Mouse (Mus musculus): ENCODE data around the gene Serpina9. TPM values are rescaled to one million over a fixed set of nuclear protein-coding genes. Genes with fewer than 3 reads are reported as not detected.

Serpina9 gene
- not detected in 2 replicates for polyA plus RNA-seq (2016; fragmentation: Nextera tagmentation; extraction: Ambion mirVana)

- Histone ChIP-seq H3K27ac (replicated peaks) (no peak within 1 kb of the TSS), H3K4me1 (no peaks in the 10 kb centered on the region), H3K27me3 (replicated peaks; ENCODE audit: low read depth, poor library complexity, severe bottlenecking) (no peaks in the 10 kb centered on the region), H3K9me3 (no peaks in the 10 kb centered on the region), H3K4me3 (no peak within 1 kb of the TSS), H3K36me3 (replicated peaks) (no peaks in the 10 kb centered on the region)
- 90% methylated on average over 6 of the region's 6 CpGs for WGBS
- no peak for DNase-seq (ENCODE audit: low spot score)
Observed at GRCm38 (mm10) chr12:104013620-104014019, at the start of gene Serpina9. Gene Serpina9, minus strand, starts transcription at chr12:104013755.

- 54% methylated on average over 2 of the region's 2 CpGs for WGBS
- Histone ChIP-seq H3K27me3 (replicated peaks; ENCODE audit: low read depth, poor library complexity, severe bottlenecking) (no peaks in the 10 kb centered on the region), H3K9me3 (no peaks in the 10 kb centered on the region), H3K4me1 (no peaks in the 10 kb centered on the region; the same call in 1 of the 2 replicates), H3K27ac (replicated peaks) (no peak overlapping the region), H3K36me3 (replicated peaks) (no peaks in the 10 kb centered on the region), H3K4me3 (no peak overlapping the region)
- no peak for DNase-seq (ENCODE audit: low spot score)
Observed at GRCm38 (mm10) chr12:104061862-104062261, 48.3 kb upstream of the Serpina9 start.

- WGBS = 83% methylated on average over 6 of the region's 6 CpGs
- DNase-seq (ENCODE audit: low spot score) = no peak
- Histone ChIP-seq H3K4me3 (no peak overlapping the region), H3K27ac (replicated peaks) (no peak overlapping the region), H3K27me3 (replicated peaks; ENCODE audit: low read depth, poor library complexity, severe bottlenecking) (no peaks in the 10 kb centered on the region), H3K9me3 (no peaks in the 10 kb centered on the region), H3K36me3 (replicated peaks) (no peaks in the 10 kb centered on the region), H3K4me1 (no peaks in the 10 kb centered on the region)
Observed at GRCm38 (mm10) chr12:104060126-104060525, 46.6 kb upstream of the Serpina9 start.

GRCm38 (mm10) chr12:104057531-104057930 lies 44.0 kb upstream of the Serpina9 start:
- no peaks in the 10 kb centered on the region for H3K27me3 ChIP-seq (replicated peaks; ENCODE audit: low read depth, poor library complexity, severe bottlenecking)
- 85% methylated on average over 7 of the region's 7 CpGs for WGBS
- no peak for DNase-seq (ENCODE audit: low spot score)
- H3K27ac ChIP-seq (replicated peaks) = no peak overlapping the region
- no peaks in the 10 kb centered on the region for H3K36me3 ChIP-seq (replicated peaks)
- no peak overlapping the region for H3K4me3 ChIP-seq
- H3K9me3 ChIP-seq = no peaks in the 10 kb centered on the region
- no peaks in the 10 kb centered on the region for H3K4me1 ChIP-seq

- Histone ChIP-seq H3K27me3 (replicated peaks; ENCODE audit: low read depth, poor library complexity, severe bottlenecking) (no peaks in the 10 kb centered on the region), H3K9me3 (no peaks in the 10 kb centered on the region), H3K4me1 (no peaks in the 10 kb centered on the region), H3K36me3 (replicated peaks) (no peaks in the 10 kb centered on the region), H3K4me3 (no peak overlapping the region), H3K27ac (replicated peaks) (no peak overlapping the region)
- no peak for DNase-seq (ENCODE audit: low spot score)
- 71% methylated on average over 4 of the region's 4 CpGs for WGBS
Observed at GRCm38 (mm10) chr12:104057050-104057449, 43.5 kb upstream of the Serpina9 start.

- Histone ChIP-seq H3K4me3 (no peak overlapping the region), H3K4me1 (no peaks in the 10 kb centered on the region), H3K27ac (replicated peaks) (no peak overlapping the region), H3K27me3 (replicated peaks; ENCODE audit: low read depth, poor library complexity, severe bottlenecking) (no peaks in the 10 kb centered on the region), H3K9me3 (no peaks in the 10 kb centered on the region), H3K36me3 (replicated peaks) (no peaks in the 10 kb centered on the region)
- 81% methylated on average over 8 of the region's 8 CpGs for WGBS
- no peak for DNase-seq (ENCODE audit: low spot score)
Observed at GRCm38 (mm10) chr12:104055755-104056154, 42.2 kb upstream of the Serpina9 start.

- H3K4me3 ChIP-seq = no peak overlapping the region
- 62% methylated on average over 1 of the region's 1 CpGs for WGBS
- no peak overlapping the region for H3K27ac ChIP-seq (replicated peaks)
- no peaks in the 10 kb centered on the region for H3K4me1 ChIP-seq
- H3K27me3 ChIP-seq (replicated peaks; ENCODE audit: low read depth, poor library complexity, severe bottlenecking) = no peaks in the 10 kb centered on the region
- DNase-seq (ENCODE audit: low spot score) = no peak
- H3K36me3 ChIP-seq (replicated peaks) = no peaks in the 10 kb centered on the region
- no peaks in the 10 kb centered on the region for H3K9me3 ChIP-seq
Observed at GRCm38 (mm10) chr12:104053995-104054394, 40.4 kb upstream of the Serpina9 start.

GRCm38 (mm10) chr12:104045713-104046112 lies 32.2 kb upstream of the Serpina9 start:
- H3K4me3 ChIP-seq = no peak overlapping the region
- no peaks in the 10 kb centered on the region for H3K4me1 ChIP-seq
- H3K27ac ChIP-seq (replicated peaks) = no peak overlapping the region
- no peaks in the 10 kb centered on the region for H3K36me3 ChIP-seq (replicated peaks)
- no peak for DNase-seq (ENCODE audit: low spot score)
- H3K27me3 ChIP-seq (replicated peaks; ENCODE audit: low read depth, poor library complexity, severe bottlenecking) = no peaks in the 10 kb centered on the region
- no peaks in the 10 kb centered on the region for H3K9me3 ChIP-seq
- WGBS = 85% methylated on average over 8 of the region's 8 CpGs

- no peaks in the 10 kb centered on the region for H3K36me3 ChIP-seq (replicated peaks)
- no peak for DNase-seq (ENCODE audit: low spot score)
- H3K27me3 ChIP-seq (replicated peaks; ENCODE audit: low read depth, poor library complexity, severe bottlenecking) = no peaks in the 10 kb centered on the region
- no peaks in the 10 kb centered on the region for H3K4me1 ChIP-seq
- WGBS = 90% methylated on average over 7 of the region's 7 CpGs
- no peaks in the 10 kb centered on the region for H3K9me3 ChIP-seq
- no peak within 1 kb of the TSS for H3K4me3 ChIP-seq
- H3K27ac ChIP-seq (replicated peaks) = no peak within 1 kb of the TSS
Observed at GRCm38 (mm10) chr12:104044343-104044742, 30.8 kb upstream of the Serpina9 start, which contains the start of gene Serpina12. Gene Serpina12, minus strand, starts transcription at chr12:104044443.

- Histone ChIP-seq H3K36me3 (replicated peaks) (no peaks in the 10 kb centered on the region), H3K27ac (replicated peaks) (no peak overlapping the region), H3K4me3 (no peak overlapping the region), H3K27me3 (replicated peaks; ENCODE audit: low read depth, poor library complexity, severe bottlenecking) (no peaks in the 10 kb centered on the region), H3K4me1 (no peaks in the 10 kb centered on the region), H3K9me3 (no peaks in the 10 kb centered on the region)
- no peak for DNase-seq (ENCODE audit: low spot score)
- 84% methylated on average over 2 of the region's 2 CpGs for WGBS
Observed at GRCm38 (mm10) chr12:104042753-104043152, 29.2 kb upstream of the Serpina9 start.

GRCm38 (mm10) chr12:104041401-104041800 lies 27.8 kb upstream of the Serpina9 start:
- Histone ChIP-seq H3K4me1 (no peaks in the 10 kb centered on the region), H3K36me3 (replicated peaks) (no peaks in the 10 kb centered on the region), H3K4me3 (no peak overlapping the region), H3K9me3 (no peaks in the 10 kb centered on the region), H3K27ac (replicated peaks) (no peak overlapping the region), H3K27me3 (replicated peaks; ENCODE audit: low read depth, poor library complexity, severe bottlenecking) (no peaks in the 10 kb centered on the region)
- no peak for DNase-seq (ENCODE audit: low spot score)
- 62% methylated on average over 6 of the region's 6 CpGs for WGBS

GRCm38 (mm10) chr12:104038181-104038580 lies 24.6 kb upstream of the Serpina9 start:
- 90% methylated on average over 7 of the region's 7 CpGs for WGBS
- DNase-seq (ENCODE audit: low spot score) = no peak
- no peaks in the 10 kb centered on the region for H3K4me1 ChIP-seq
- H3K27ac ChIP-seq (replicated peaks) = no peak overlapping the region
- H3K27me3 ChIP-seq (replicated peaks; ENCODE audit: low read depth, poor library complexity, severe bottlenecking) = no peaks in the 10 kb centered on the region
- H3K36me3 ChIP-seq (replicated peaks) = no peaks in the 10 kb centered on the region
- H3K9me3 ChIP-seq = no peaks in the 10 kb centered on the region
- H3K4me3 ChIP-seq = no peak overlapping the region

GRCm38 (mm10) chr12:104033752-104034151 lies 20.2 kb upstream of the Serpina9 start:
- Histone ChIP-seq H3K27me3 (replicated peaks; ENCODE audit: low read depth, poor library complexity, severe bottlenecking) (no peaks in the 10 kb centered on the region), H3K9me3 (no peaks in the 10 kb centered on the region), H3K27ac (replicated peaks) (no peak overlapping the region), H3K36me3 (replicated peaks) (no peaks in the 10 kb centered on the region), H3K4me1 (no peaks in the 10 kb centered on the region), H3K4me3 (no peak overlapping the region)
- no peak for DNase-seq (ENCODE audit: low spot score)
- 92% methylated on average over 1 of the region's 1 CpGs for WGBS

- Histone ChIP-seq H3K27me3 (replicated peaks; ENCODE audit: low read depth, poor library complexity, severe bottlenecking) (no peaks in the 10 kb centered on the region), H3K36me3 (replicated peaks) (no peaks in the 10 kb centered on the region), H3K4me1 (no peaks in the 10 kb centered on the region), H3K4me3 (no peak overlapping the region), H3K27ac (replicated peaks) (no peak overlapping the region), H3K9me3 (no peaks in the 10 kb centered on the region)
- 42% methylated on average over 8 of the region's 8 CpGs for WGBS
- DNase-seq (ENCODE audit: low spot score) = peak; percentile 26
Observed at GRCm38 (mm10) chr12:104029986-104030385, 16.4 kb upstream of the Serpina9 start.
